Comparison of ENCODE assay signal across 8 mouse cellular contexts in genomic region chr4:138250088-138250960, GRCm38 (mm10). TPM values are rescaled to one million over a fixed set of nuclear protein-coding genes. Genes with fewer than 3 reads are reported as not detected.
A peak's percentile ranks its signal among the peaks of the same experiment; 100 is the strongest.
DNase-seq lines count a peak whose midpoint lies in the region; ATAC-seq and TF ChIP-seq lines count a peak whose summit lies in the region.

Gene Sh2d5 (plus strand): TSS chr4:138250403.
Gene Kif17 (plus strand): TSS chr4:138250435.

- under 1% methylated on average over 68 of the region's 74 CpGs for WGBS in hindbrain, postnatal 0 days

- H3K27ac ChIP-seq in hindbrain, postnatal 0 days, result peak within 1 kb of the TSS; percentile 75

- H3K4me3 ChIP-seq in hindbrain, postnatal 0 days (ENCODE audit: low read length), result peak within 1 kb of the TSS; percentile 60

- H3K9me3 ChIP-seq in hindbrain, postnatal 0 days (ENCODE audit: low read length), result no peaks in the 10 kb centered on the region

- no peak for TF ChIP-seq CTCF in hindbrain, postnatal 0 days (IDR thresholded peaks at IDR 0.05; ENCODE audit: low read depth)

- peaks cover 16% of the 10 kb centered on the region for H3K4me1 ChIP-seq in hindbrain, postnatal 0 days (ENCODE audit: insufficient read depth, low read length)

- H3K27me3 ChIP-seq in hindbrain, postnatal 0 days (ENCODE audit: insufficient read depth, low read length), result no peaks in the 10 kb centered on the region

- H3K9ac ChIP-seq in hindbrain, postnatal 0 days (replicated peaks; ENCODE audit: low read length), result peak within 1 kb of the TSS; percentile 61

- peaks cover 5% of the 10 kb centered on the region; the same call in 1 of the 2 replicates for H3K36me3 ChIP-seq in hindbrain, postnatal 0 days (ENCODE audit: insufficient read depth, low read length)

- DNase-seq in adrenal gland, adult 18-20 months (ENCODE audit: low spot score in 2 of 2), result peak; percentile 64 to 71
- peak; percentile 94 to 96 for DNase-seq in cerebellum, postnatal 36 days
- DNase-seq in frontal cortex, postnatal 36 days (ENCODE audit: low spot score in 2 of 2), result peak; percentile 90 to 92
- peak; percentile 92 for DNase-seq in hindbrain, postnatal 0 days (ENCODE audit: low spot score)
- DNase-seq in left cerebral cortex, adult 9 months (ENCODE audit: low spot score in 2 of 2), result peak; percentile 87 to 93
- DNase-seq in right cerebral cortex, postnatal 36 days (ENCODE audit: low spot score in 2 of 2), result peak; percentile 93
- DNase-seq in adipocyte (ENCODE audit: low spot score), result no peak

- peak; percentile 92 for ATAC-seq in hindbrain, postnatal 0 days
- peak; percentile 82 for ATAC-seq in megakaryocyte, adult 5-6 weeks (ENCODE audit: poor library complexity, severe bottlenecking)

- peak within 1 kb of the TSS; percentile 87 for H3K4me2 ChIP-seq in hindbrain, postnatal 0 days (ENCODE audit: low read depth, low read length)

RNA-seq across cellular contexts. Expression of gene Sh2d5, which starts in this region (rescaled TPM):
- total RNA-seq in adrenal gland, adult 18-20 months (2021), result 1 to 10 TPM; 1.6 to 2.2 TPM
- total RNA-seq in hindbrain, postnatal 0 days (2014; rRNA removed), result 25.4 and 45.8 TPM in 2 replicates
- polyA plus RNA-seq in hindbrain, postnatal 0 days (2015; fragmentation: Nextera tagmentation; extraction: Ambion mirVana), result 13.4 and 14.7 TPM in 2 replicates
- total RNA-seq in megakaryocyte, adult 5-6 weeks (2015), result 1.5 and 2.4 TPM in 2 replicates
- 1.2 and 1.3 TPM in 2 replicates for total RNA-seq in megakaryocyte, adult 5-6 weeks (2017)

RNA-seq across cellular contexts. Expression of gene Kif17, which starts in this region (rescaled TPM):
- total RNA-seq in adrenal gland, adult 18-20 months (2021), result 1 to 10 TPM; 2.8 to 3.6 TPM
- total RNA-seq in hindbrain, postnatal 0 days (2014; rRNA removed), result 4.1 and 6.0 TPM in 2 replicates
- polyA plus RNA-seq in hindbrain, postnatal 0 days (2015; fragmentation: Nextera tagmentation; extraction: Ambion mirVana), result 5.1 and 5.3 TPM in 2 replicates
- 0.13 and 0.25 TPM in 2 replicates for total RNA-seq in megakaryocyte, adult 5-6 weeks (2015)
- 0.12 and 0.59 TPM in 2 replicates for total RNA-seq in megakaryocyte, adult 5-6 weeks (2017)
